Mouse (Mus musculus) embryonic facial prominence, embryonic 13.5 days (tissue): Measurements from ENCODE around the gene Gpr101. TPM values are rescaled to one million over a fixed set of nuclear protein-coding genes. Genes with fewer than 3 reads are reported as not detected.

Source experiments
- ATAC-seq: fragments of 200-750 bp; cut with Nextera tagmentation; 2 replicates; pipeline ENCODE4 v1.8.0; 2017; ENCODE audit warnings: low read depth; ENCODE audit not compliant: insufficient number of reproducible peaks, insufficient read depth, low FRiP score, low TSS enrichment
- H3K27ac ChIP-seq: fragments of 300-500 bp; sonication (generic); 2 replicates; pipeline ENCODE4 v1.5.1; 2015; ENCODE audit warnings: moderate library complexity, mild to moderate bottlenecking, inconsistent platforms
- H3K27me3 ChIP-seq: fragments of 300-500 bp; sonication (generic); 2 replicates; pipeline ENCODE4 v1.6.1; 2015; ENCODE audit warnings: mild to moderate bottlenecking, inconsistent platforms
- H3K36me3 ChIP-seq: fragments of 300-500 bp; sonication (generic); 2 replicates; pipeline ENCODE4 v1.6.1; 2015; ENCODE audit warnings: mild to moderate bottlenecking, inconsistent platforms
- H3K4me1 ChIP-seq: fragments of 300-500 bp; sonication (generic); 2 replicates; pipeline ENCODE4 v1.6.1; 2015; ENCODE audit warnings: inconsistent platforms
- H3K4me2 ChIP-seq: fragments of 300-500 bp; sonication (generic); 2 replicates; pipeline ENCODE4 v1.6.1; 2015; ENCODE audit warnings: moderate library complexity, mild to moderate bottlenecking, inconsistent platforms
- H3K4me3 ChIP-seq: fragments of 300-500 bp; sonication (generic); 2 replicates; pipeline ENCODE4 v1.5.1; 2015; ENCODE audit warnings: mild to moderate bottlenecking, inconsistent platforms
- H3K9ac ChIP-seq: fragments of 300-500 bp; sonication (generic); 2 replicates; pipeline ENCODE4 v1.6.1; 2015; ENCODE audit warnings: mild to moderate bottlenecking, inconsistent platforms
- H3K9me3 ChIP-seq: fragments of 300-500 bp; sonication (generic); 2 replicates; pipeline ENCODE4 v1.6.1; 2016; ENCODE audit warnings: inconsistent platforms
- WGBS: fragments of 180-500 bp; shearing (Covaris S2); methylation state at CpG from one replicate; pipeline ENCODE4 v1.1.7; 2015; ENCODE audit warnings: mixed read lengths; 5-methylcytosine and 5-hydroxymethylcytosine counted together
- polyA plus RNA-seq: library from polyadenylated mRNA; unstranded; fragments of >200 nt; fragmentation: Nextera tagmentation; extraction: Ambion mirVana; gene quantifications from 2 replicates; pipeline ENCODE4 v1.2.1, GENCODE M21; 2015

The Gpr101 gene
- 0.04 and 0.07 TPM in 2 replicates for polyA plus RNA-seq

- Histone ChIP-seq H3K27ac (no peak within 1 kb of the TSS), H3K9ac (no peak within 1 kb of the TSS), H3K9me3 (no peaks in the 10 kb centered on the region), H3K4me2 (peak within 1 kb of the TSS; percentile 59), H3K4me3 (peak within 1 kb of the TSS; percentile 34), H3K4me1 (no peaks in the 10 kb centered on the region), H3K27me3 (peaks cover 59% of the 10 kb centered on the region), H3K36me3 (no peaks in the 10 kb centered on the region)
- WGBS = 22% methylated on average over 20 of the region's 28 CpGs
- no peak for ATAC-seq
Measured at GRCm38 (mm10) chrX:57503634-57504033, at the start of gene Gpr101. TSS of gene Gpr101 (minus strand) at chrX:57503757.

- Histone ChIP-seq H3K4me3 (no peak overlapping the region), H3K27me3 (peaks cover 19% of the 10 kb centered on the region), H3K36me3 (no peaks in the 10 kb centered on the region), H3K27ac (no peak overlapping the region), H3K9ac (no peak overlapping the region), H3K4me1 (no peaks in the 10 kb centered on the region), H3K4me2 (peak overlapping the region; percentile 34), H3K9me3 (no peaks in the 10 kb centered on the region)
- ATAC-seq = no peak
- WGBS = 40% methylated on average over 28 of the region's 28 CpGs
Measured at GRCm38 (mm10) chrX:57521117-57522095, 17.8 kb upstream of the Gpr101 start.

- no peaks in the 10 kb centered on the region for H3K4me1 ChIP-seq
- H3K27me3 ChIP-seq = peaks cover 42% of the 10 kb centered on the region
- WGBS = 74% methylated on average over 1 of the region's 1 CpGs
- no peak overlapping the region for H3K4me2 ChIP-seq
- H3K27ac ChIP-seq = no peak overlapping the region
- H3K9me3 ChIP-seq = no peaks in the 10 kb centered on the region
- no peak overlapping the region for H3K9ac ChIP-seq
- no peak overlapping the region for H3K4me3 ChIP-seq
- H3K36me3 ChIP-seq = no peaks in the 10 kb centered on the region
- no peak for ATAC-seq
Measured at GRCm38 (mm10) chrX:57506247-57506646, 2.7 kb upstream of the Gpr101 start.

Other genes with a start within 250 kb of the Gpr101 start
- gene Arhgef6, start 165.0 kb downstream of the Gpr101 start, polyA plus RNA-seq = 8.8 and 10.1 TPM in 2 replicates
- 166 and 169 TPM in 2 replicates for gene Rbmx, start 110.7 kb downstream of the Gpr101 start, polyA plus RNA-seq
- not detected in 2 replicates for gene Gm364, start 94.6 kb downstream of the Gpr101 start, polyA plus RNA-seq